Mouse (Mus musculus) A20 (cell line): ENCODE data around the gene Chst11.
"Not testable (repeated sequence)": the region's sequence is repeated elsewhere in the genome, so short reads cannot be mapped to it uniquely, and the experiment has no call there.

Experiments
- DNase-seq: peaks from one replicate; pipeline ENCODE4 v3.0.0-alpha.2; 2011; ENCODE audit warnings: low read depth, low spot score

The Chst11 gene

DNA sequence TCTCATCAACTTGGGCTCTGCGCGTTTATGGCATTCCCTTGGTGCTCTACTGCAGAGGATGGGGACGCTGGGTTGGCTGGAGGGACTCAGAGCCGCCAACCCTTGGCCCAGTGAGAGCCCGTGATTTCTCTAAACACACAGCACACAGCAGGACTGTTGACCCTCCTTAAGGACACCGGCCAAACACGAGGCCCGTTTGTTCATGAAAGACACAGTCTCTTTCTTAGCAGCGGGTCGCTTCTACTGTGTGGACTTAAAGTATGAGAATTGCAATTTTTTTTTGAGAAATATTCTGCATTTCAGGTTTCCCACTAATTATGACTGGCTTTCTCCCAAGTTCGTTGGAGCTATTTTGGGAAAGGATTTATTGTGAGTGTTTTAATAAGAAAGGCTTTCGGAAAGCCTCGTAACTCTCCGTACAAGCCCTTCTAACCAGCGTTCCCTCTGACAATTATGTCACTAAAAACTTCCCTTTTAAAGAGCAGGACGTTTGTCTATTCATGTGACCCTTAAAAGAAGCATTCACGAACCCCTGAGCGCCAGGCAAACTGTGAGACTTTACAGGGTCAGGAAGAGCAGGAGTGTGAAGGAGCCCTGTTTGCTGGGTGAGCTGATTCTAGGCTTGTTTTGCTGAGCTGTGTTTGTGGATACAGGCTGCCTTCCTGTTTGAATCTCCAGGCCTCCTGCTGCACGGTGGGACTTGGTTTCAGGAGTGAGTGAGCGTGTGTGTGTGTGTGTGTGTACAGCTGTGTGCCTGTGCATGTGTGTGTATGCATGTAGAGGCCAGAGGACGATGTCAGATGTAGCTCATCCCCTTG, 122.8 kb downstream of the Chst11 start:
- no peak for DNase-seq

- DNase-seq: peak; percentile 15
Measured at GRCm38 (mm10) chr10:83108946-83109345, 123.6 kb downstream of the Chst11 start.

DNA sequence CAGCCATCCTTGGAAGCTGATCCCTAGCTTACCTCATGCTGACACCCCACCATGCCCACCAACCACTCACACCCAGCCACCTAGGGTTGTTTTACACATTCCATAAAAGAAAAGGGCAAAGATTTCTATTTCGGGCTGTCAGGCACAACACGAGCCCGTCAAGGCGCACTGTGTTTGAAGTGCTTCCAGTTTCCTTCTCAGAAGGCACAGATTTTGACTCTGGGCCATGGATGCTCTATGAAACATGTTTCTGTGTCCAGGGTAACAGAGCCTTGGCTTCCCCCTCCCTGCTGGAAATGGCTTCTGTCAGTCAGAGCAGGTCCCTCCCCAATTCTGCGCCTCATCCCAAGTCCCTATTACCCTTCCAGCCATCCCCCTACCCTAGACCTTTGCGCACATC, 125.7 kb downstream of the Chst11 start:
- DNase-seq: no peak

DNA sequence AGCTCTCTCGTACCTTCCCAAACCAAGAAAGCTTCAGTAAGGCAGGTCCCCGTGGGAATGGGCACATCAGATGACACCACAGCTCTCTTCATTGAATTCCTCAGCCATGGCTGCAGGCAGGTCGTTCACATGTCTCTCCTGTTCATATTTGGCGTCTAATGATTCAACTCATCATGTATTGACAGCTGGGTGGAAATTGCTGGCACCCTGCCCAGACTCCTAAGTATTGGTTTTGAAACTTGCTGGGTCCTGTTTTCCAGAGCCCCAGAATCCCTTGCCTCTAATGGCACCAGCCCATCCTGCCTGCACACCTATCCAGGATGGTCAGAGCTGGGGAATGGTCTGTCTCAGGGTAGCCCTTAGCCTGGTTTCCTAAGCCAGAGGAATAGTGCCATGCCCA, 127.0 kb downstream of the Chst11 start:
- no peak for DNase-seq

DNA sequence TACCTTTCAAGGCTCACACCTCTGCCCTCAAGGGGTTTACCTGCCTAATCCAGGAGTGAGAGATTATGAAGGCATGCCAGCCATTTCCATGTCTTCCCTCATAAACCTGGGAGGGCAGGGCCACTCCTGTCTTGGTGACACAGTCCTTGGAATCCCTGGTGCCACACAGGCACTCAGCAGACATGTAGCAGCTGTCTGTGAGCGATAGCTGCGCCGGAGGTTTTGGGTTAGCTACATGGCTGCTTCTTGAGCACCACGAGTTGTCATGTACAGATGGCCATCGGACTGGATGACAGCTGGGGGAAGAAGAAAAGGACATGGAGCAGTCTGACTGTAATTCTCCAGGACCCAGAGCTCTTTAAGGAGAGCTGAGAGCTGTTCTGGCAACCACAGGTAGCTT, 129.3 kb downstream of the Chst11 start:
- no peak for DNase-seq

DNA sequence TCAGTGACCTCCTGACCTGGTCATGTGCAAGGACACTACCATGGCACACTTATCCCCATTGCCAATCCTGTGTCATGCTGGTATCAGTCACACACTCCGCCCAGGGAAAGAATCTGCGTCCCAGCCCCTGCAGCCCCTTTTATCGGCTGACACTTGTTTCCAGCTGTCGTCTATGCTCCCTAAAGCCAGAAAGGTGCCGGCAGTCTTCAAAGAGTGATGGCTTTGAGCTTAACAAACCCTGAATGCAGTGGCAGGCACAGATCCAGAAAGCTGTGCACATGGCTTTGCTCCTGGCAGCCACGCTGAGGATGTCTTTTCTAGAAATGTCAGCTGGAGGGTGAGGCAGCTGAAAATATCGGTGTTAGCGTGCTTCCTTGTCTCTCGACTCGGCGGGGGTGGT, 131.6 kb downstream of the Chst11 start:
- DNase-seq: no peak

GRCm38 (mm10) chr10:83117851-83118250, 132.6 kb downstream of the Chst11 start:
- DNase-seq: no peak

DNA sequence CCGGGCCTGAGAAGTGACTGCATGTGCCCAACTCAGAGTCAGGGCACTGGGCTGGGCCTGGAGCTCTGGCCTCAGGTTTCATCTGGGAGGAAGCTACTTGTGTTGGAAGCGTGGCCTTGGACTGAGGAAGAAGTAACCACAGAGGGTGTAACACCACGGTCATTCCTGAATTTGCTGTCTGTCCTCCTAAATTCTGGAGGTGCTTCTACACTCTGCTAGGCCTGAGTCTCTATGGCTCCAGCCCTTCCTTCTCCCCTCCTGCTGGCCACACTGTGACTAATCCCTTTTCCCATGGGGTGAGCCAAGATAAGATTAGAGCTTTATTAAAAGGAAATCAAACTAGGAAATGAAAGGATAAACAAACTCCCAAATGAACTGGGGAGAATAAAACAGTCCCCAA, 133.3 kb downstream of the Chst11 start:
- DNase-seq: no peak

DNA sequence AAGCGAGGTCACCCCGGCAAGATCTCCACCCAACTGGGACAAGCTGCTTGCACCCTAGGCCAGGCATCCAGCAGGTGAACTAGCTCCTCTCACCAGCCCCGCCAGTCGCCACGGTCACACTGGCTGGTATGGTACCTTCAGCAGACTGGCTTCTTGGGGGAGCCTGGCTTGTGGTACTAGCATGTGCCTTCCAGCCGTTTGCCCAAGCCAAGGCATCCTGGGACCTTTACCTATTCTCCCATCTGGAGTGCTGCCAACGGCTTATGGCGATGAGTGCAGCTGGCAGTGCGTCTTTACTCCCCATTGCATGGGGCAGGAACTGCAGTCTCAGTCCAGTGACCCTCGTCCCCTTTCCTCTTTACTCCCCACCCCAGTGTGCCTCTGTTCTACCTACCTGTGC, 133.7 kb downstream of the Chst11 start:
- DNase-seq: no peak

GRCm38 (mm10) chr10:83119461-83119860, 134.2 kb downstream of the Chst11 start:
- DNase-seq: not testable (repeated sequence)

GRCm38 (mm10) chr10:83119909-83120308, 134.6 kb downstream of the Chst11 start:
- DNase-seq: no peak

DNA sequence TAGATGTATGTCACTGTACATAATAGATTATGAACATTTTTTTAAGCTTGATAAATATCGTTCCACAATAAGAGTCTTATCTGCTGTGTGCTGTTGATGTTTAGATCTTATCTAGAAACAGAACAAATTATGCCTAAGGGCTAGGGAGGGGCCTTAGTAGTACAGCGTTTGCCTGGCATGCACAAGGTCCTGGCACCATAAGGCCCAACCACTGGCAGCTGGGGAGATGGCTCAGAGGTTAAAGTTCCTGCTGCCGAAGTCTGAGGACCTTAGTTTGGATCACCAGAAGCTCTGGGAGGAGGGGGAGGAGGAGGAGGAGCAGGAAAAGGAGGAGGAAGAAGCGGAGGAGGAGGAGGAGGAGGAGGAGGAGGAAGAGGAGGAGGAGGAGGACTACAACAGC, 135.6 kb downstream of the Chst11 start:
- DNase-seq: no peak

DNA sequence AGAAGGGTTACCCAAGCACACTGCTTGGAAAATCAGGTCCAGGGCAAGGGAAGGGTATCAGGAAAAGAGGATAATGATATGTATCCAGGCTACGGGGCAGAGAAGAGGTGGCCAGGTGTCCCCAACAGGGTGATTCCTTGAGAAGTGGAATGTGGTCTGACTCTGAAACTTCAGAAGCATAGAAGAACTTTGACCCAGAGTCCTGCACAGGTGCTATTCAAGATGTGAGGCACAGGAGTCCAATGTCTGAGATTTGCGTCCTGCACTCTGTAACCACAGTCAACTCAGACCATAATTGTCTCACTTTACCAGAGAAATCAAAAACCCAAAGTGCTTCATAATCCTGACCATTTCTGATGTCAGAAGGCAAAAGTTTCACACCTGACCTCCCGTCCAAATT, 139.3 kb downstream of the Chst11 start:
- DNase-seq: no peak

GRCm38 (mm10) chr10:83126447-83126846, 141.1 kb downstream of the Chst11 start:
- DNase-seq: peak; percentile 19

DNA sequence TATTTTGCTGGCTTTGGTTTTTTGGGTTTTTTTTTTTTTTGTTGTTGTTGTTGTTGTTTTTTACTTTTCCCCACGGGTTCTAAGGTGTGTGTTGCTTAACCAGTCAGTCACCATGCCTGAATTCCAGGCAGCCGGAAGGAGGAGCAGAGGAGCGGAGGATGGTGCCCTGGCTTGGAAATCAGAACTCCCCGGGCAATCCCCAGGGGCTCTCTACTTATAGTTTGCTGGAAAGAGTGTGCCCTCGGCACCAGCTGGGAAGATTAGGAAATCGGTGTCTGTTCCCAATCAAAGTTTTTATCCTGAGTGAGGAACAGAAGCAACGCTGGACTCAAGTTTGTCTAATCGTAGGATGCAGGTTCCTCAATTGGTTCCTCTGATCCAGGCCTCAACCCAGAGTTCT, 143.1 kb downstream of the Chst11 start:
- DNase-seq: no peak

DNA sequence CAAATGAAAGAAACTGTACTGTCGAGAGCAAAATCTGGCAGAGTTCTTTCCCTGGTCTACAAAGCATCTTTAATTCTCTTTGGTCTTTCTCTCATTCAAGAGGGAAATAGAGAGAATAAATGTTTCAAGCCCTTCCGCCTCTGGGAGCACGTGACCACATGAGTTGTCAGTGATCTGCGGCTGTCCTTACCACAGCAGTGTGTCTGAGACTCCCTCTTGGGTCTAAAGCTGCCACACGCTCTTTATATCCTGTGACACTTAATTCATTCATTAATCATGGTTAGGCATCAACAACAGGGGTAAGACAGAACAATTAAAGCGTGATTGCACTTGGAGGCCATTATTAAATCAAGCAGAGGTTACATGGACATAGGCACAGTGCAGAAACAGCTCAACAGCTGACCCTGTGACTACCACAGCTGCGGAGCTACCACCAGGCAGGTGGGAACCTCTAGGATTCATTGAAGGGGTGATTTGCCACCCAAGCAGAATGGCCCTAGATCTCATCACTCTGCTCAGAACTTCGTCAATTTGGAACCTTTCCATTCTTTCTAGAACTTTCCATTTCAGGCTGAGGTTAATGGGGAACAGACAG, 144.4 kb downstream of the Chst11 start:
- no peak for DNase-seq

DNA sequence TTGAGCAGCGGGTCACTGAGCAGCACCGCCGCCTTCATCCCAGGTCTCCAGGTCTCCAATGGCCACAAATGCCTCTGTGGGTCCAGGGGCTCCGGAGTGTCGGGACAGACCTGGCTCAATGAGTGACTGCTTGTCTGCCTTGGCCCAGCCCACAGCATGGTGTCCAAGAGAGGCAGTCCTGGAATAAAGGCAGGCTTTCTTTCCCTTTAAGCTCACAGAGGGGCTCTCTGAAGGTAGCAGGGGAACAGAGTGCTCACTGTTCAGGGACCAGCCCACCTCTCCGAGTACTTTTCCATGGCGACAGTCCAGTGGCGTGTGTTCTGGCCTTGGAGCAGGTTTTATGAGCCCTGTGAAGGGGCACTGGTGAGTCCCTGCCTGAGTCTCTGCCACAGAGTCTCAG, 145.3 kb downstream of the Chst11 start:
- DNase-seq: no peak

GRCm38 (mm10) chr10:83131884-83132283, 146.6 kb downstream of the Chst11 start:
- DNase-seq: peak; percentile 32

DNA sequence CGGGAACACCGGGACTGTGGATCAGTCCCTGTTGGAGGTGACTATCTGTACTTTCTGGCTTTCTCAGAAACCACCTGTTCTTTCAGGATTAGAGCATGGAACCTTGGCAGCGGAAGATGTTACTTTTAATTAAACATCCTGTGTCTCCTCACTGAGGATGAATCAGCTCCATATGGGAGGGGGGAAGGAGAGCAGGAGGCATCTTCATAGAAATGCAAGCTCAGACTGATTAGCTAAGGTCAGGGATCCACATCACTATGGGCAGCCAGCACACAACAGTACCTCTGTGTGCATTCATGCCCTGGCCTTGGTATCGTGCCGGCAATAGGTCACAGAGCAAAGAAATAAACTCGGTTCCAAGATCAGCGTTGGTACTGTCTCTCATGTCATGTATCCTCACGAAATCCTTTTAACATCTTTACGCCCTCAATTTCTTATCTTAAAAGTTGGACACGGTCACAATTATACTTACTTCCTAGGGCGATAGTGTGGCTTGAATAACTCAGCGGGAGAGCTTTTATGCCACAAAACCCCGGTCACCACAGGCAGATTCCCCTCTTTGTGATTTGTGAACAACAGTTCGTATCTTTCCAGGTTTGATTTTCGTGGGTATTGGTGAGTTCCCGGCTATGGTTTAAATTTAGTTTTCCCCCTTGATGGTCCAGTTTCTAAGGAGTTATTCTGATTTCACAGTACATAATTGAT, 148.7 kb downstream of the Chst11 start:
- DNase-seq: no peak

GRCm38 (mm10) chr10:83134896-83135295, 149.6 kb downstream of the Chst11 start:
- no peak for DNase-seq

GRCm38 (mm10) chr10:83135963-83136362, 150.7 kb downstream of the Chst11 start:
- DNase-seq: no peak

DNA sequence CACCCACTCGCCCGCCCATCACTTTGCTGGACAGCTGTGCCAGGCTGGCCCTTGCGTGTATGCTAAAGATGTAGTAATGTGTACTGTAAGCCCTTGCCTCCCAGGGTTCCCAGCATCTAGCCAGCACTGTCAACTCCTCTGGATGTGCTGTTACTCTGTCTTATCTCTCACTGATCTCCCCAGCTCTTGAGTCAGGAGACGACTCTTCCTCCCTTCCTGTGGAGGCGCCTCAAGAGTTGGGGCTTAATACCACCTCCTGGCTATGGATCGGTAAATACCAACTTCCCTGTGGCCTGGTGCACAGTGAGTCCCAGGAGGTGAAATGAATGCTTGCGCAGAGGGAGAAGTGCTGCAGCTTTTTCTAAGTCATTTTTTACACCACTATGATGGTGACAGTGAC, 151.8 kb downstream of the Chst11 start:
- no peak for DNase-seq

GRCm38 (mm10) chr10:83139276-83139675, 154.0 kb downstream of the Chst11 start:
- DNase-seq: no peak
